Mouse (Mus musculus): Measurements from ENCODE around the gene Adra1d.

GRCm38 (mm10) chr2:131506358-131506757 lies 55.7 kb downstream of the Adra1d start:
- TF ChIP-seq GATA1 (IDR thresholded peaks at IDR 0.05; ENCODE audit: low read length) (no peak), TAL1 (IDR thresholded peaks at IDR 0.05; ENCODE audit: low read length) (no peak)

Data from erythroblast, embryonic 14.5 days (primary cell).